Mouse (Mus musculus) intestine, embryonic 16.5 days (tissue): ENCODE measurements around the gene Myoz1. TPM values are rescaled to one million over a fixed set of nuclear protein-coding genes. Genes with fewer than 3 reads are reported as not detected.

Experiments
- ATAC-seq: fragments of 200-750 bp; cut with Nextera tagmentation; 2 replicates; pipeline ENCODE4 v1.8.0; 2017; ENCODE audit warnings: moderate TSS enrichment, moderate library complexity
- H3K27ac ChIP-seq: fragments of 300-500 bp; sonication (generic); 2 replicates; pipeline ENCODE4 v1.5.1; 2014; ENCODE audit warnings: mild to moderate bottlenecking, low read length
- H3K27me3 ChIP-seq: fragments of 300-500 bp; sonication (generic); replicated peaks from 2 replicates; pipeline ENCODE4 v1.6.1; 2014; ENCODE audit warnings: low read length, control low read depth, mixed read lengths; ENCODE audit not compliant: control insufficient read depth, insufficient read depth
- H3K36me3 ChIP-seq: fragments of 300-500 bp; sonication (generic); 2 replicates; pipeline ENCODE4 v1.6.1; 2014; ENCODE audit warnings: low read length, control low read depth; ENCODE audit not compliant: control insufficient read depth, insufficient read depth
- H3K4me1 ChIP-seq: fragments of 300-500 bp; sonication (generic); 2 replicates; pipeline ENCODE4 v1.6.1; 2014; ENCODE audit warnings: low read length, control low read depth, mixed read lengths; ENCODE audit not compliant: control insufficient read depth, insufficient read depth
- H3K4me2 ChIP-seq: fragments of 300-500 bp; sonication (generic); 2 replicates; pipeline ENCODE4 v1.6.1; 2014; ENCODE audit warnings: low read depth, low read length, control low read depth
- H3K4me3 ChIP-seq: fragments of 300-500 bp; sonication (generic); 2 replicates; pipeline ENCODE4 v1.5.1; 2014; ENCODE audit warnings: mild to moderate bottlenecking, low read length
- H3K9ac ChIP-seq: fragments of 300-500 bp; sonication (generic); 2 replicates; pipeline ENCODE4 v1.6.1; 2014; ENCODE audit warnings: low read depth, low read length
- H3K9me3 ChIP-seq: fragments of 300-500 bp; sonication (generic); 2 replicates; pipeline ENCODE4 v1.6.1; 2016; ENCODE audit warnings: low read length, control low read depth; ENCODE audit not compliant: control insufficient read depth
- WGBS: fragments of 180-500 bp; shearing (Covaris S2); extraction: QIAGEN DNeasy Blood & Tissue Kit; methylation state at CpG from one replicate; pipeline ENCODE4 v1.1.7; 2014; 5-methylcytosine and 5-hydroxymethylcytosine counted together
- microRNA-seq: library from miRNA; unstranded; fragments of <30 nt; microRNA quantifications from one replicate; pipeline ENCODE4, GENCODE M21; 2016
- polyA plus RNA-seq: library from polyadenylated mRNA; unstranded; fragments of >200 nt; fragmentation: Nextera tagmentation; extraction: Ambion mirVana; gene quantifications from 2 replicates; pipeline ENCODE4 v1.2.1, GENCODE M21; 2015

Gene Myoz1
- polyA plus RNA-seq, 1 experiment from 2014 or later = 0.26 TPM

- WGBS = 80% methylated on average over 4 of the region's 4 CpGs
- Histone ChIP-seq H3K4me2 (no peak overlapping the region), H3K36me3 (no peaks in the 10 kb centered on the region), H3K9me3 (no peaks in the 10 kb centered on the region), H3K9ac (no peak overlapping the region), H3K27me3 (no peaks in the 10 kb centered on the region), H3K4me1 (no peaks in the 10 kb centered on the region), H3K27ac (no peak overlapping the region), H3K4me3 (no peak overlapping the region)
- peak; percentile 21; the same call in 1 of the 2 replicates for ATAC-seq
Observed at GRCm38 (mm10) chr14:20610146-20610545, 46.2 kb downstream of the Myoz1 start.

- Histone ChIP-seq H3K4me3 (no peak overlapping the region), H3K4me2 (no peak overlapping the region), H3K27ac (no peak overlapping the region), H3K27me3 (no peaks in the 10 kb centered on the region), H3K9me3 (no peaks in the 10 kb centered on the region), H3K4me1 (no peaks in the 10 kb centered on the region), H3K36me3 (no peaks in the 10 kb centered on the region), H3K9ac (no peak overlapping the region)
- no peak for ATAC-seq
- WGBS = 68% methylated on average over 3 of the region's 3 CpGs
Observed at GRCm38 (mm10) chr14:20609519-20609918, 46.8 kb downstream of the Myoz1 start.

DNA sequence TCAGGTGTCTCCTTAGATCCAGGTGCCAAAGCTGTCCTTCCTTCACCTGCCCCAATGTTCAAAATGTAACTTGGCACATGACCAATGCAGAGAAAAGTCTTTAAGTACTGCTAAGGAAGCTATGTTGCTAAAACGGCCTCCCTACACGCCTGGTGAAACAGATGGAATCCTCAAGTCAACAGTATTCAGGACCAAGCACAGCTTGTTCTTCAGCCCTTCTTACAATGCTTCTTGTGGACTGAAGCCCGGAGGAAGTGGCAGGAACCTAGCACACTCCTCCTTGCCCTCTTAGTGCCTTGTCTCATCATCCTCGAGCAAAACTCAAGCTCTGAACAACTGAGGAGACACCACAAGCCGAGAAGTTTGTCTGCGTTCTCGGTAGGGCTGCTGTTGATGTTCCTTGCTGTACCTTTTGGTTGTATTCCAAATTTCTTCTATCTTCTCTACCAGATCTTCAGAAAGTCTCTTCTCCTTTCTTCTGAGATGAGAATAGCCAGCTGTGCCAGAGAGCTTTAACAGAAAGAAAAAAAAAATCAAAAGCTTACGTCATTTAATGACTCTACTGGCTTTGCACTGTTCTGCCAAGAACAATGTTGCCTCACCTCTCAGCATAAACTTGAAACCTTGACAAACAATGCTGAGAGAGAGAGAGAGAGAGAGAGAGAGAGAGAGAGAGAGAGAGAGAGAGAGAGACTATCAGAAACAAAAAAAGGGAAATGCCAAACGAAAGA lies 48.8 kb downstream of the Myoz1 start:
- 76% methylated on average over 9 of the region's 9 CpGs for WGBS
- Histone ChIP-seq H3K27me3 (no peaks in the 10 kb centered on the region), H3K4me2 (no peak overlapping the region), H3K4me3 (no peak overlapping the region), H3K9me3 (no peaks in the 10 kb centered on the region), H3K4me1 (no peaks in the 10 kb centered on the region), H3K27ac (no peak overlapping the region), H3K36me3 (no peaks in the 10 kb centered on the region), H3K9ac (no peak overlapping the region)
- no peak for ATAC-seq

- H3K27me3 ChIP-seq = no peaks in the 10 kb centered on the region
- no peaks in the 10 kb centered on the region for H3K9me3 ChIP-seq
- 90% methylated on average over 1 of the region's 1 CpGs for WGBS
- H3K4me2 ChIP-seq = no peak overlapping the region
- H3K4me3 ChIP-seq = no peak overlapping the region
- ATAC-seq = no peak
- H3K27ac ChIP-seq = no peak overlapping the region
- no peaks in the 10 kb centered on the region for H3K4me1 ChIP-seq
- no peaks in the 10 kb centered on the region for H3K36me3 ChIP-seq
- H3K9ac ChIP-seq = no peak overlapping the region
Observed at GRCm38 (mm10) chr14:20601287-20601686, 55.1 kb downstream of the Myoz1 start.

DNA sequence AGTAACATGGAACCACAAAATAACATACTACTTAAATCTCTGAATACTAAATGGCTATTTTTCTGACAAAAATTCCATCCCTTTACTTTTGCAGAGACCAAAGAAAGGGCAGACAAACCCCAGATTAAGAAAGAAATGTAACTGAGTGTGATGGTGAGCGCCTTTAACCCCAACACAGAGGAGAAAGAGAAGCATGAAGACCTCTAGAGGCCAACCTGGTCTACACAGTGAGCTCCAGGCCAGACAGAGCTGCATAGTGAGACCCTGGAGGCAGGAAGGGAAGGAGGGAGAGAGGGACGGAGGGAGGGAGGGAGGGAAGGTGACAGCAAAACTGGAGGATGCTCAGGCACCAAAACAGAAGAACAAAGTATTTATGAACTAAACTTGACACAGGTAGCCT lies 56.1 kb downstream of the Myoz1 start:
- 71% methylated on average over 2 of the region's 2 CpGs for WGBS
- Histone ChIP-seq H3K4me1 (no peaks in the 10 kb centered on the region), H3K27ac (no peak overlapping the region), H3K4me2 (no peak overlapping the region), H3K36me3 (no peaks in the 10 kb centered on the region), H3K9me3 (no peaks in the 10 kb centered on the region), H3K27me3 (no peaks in the 10 kb centered on the region), H3K9ac (no peak overlapping the region), H3K4me3 (no peak overlapping the region)
- no peak for ATAC-seq

- H3K9ac ChIP-seq = no peak overlapping the region
- no peak overlapping the region for H3K4me3 ChIP-seq
- H3K4me2 ChIP-seq = no peak overlapping the region
- H3K27me3 ChIP-seq = no peaks in the 10 kb centered on the region
- no peak overlapping the region for H3K27ac ChIP-seq
- H3K4me1 ChIP-seq = no peaks in the 10 kb centered on the region
- no peaks in the 10 kb centered on the region for H3K36me3 ChIP-seq
- peak; percentile 36; the same call in 1 of the 2 replicates for ATAC-seq
- H3K9me3 ChIP-seq = no peaks in the 10 kb centered on the region
- 76% methylated on average over 2 of the region's 2 CpGs for WGBS
Observed at GRCm38 (mm10) chr14:20599542-20599941, 56.8 kb downstream of the Myoz1 start.

Small RNA genes lying within 50 kb of the gene (microRNA-seq; reads per million reads assigned to microRNA genes)
- 1.1 reads per million for gene Mir6946

Other genes with a start within 250 kb of the Myoz1 start
- 0.12 and 0.18 TPM in 2 replicates for gene Cfap70, start 204.3 kb downstream of the Myoz1 start, polyA plus RNA-seq
- 45.9 TPM in 2 replicates for gene Anxa7, start 176.4 kb downstream of the Myoz1 start, polyA plus RNA-seq
- 0.45 and 0.65 TPM in 2 replicates for gene Mss51, start 159.6 kb downstream of the Myoz1 start, polyA plus RNA-seq
- 17.3 and 22.6 TPM in 2 replicates for gene Ppp3cb, start 110.0 kb downstream of the Myoz1 start, polyA plus RNA-seq
- gene Usp54, start 15.5 kb downstream of the Myoz1 start, polyA plus RNA-seq = 3.1 and 3.3 TPM in 2 replicates
- gene Synpo2l, start 11.8 kb upstream of the Myoz1 start, polyA plus RNA-seq = 0.10 and 0.20 TPM in 2 replicates
- gene Sec24c, start 17.8 kb upstream of the Myoz1 start, polyA plus RNA-seq = 92.7 and 106 TPM in 2 replicates
- 15.0 and 16.0 TPM in 2 replicates for gene Fut11, start 38.4 kb upstream of the Myoz1 start, polyA plus RNA-seq
- gene Chchd1, start 46.5 kb upstream of the Myoz1 start, polyA plus RNA-seq = 171 and 190 TPM in 2 replicates
- 21.8 and 23.3 TPM in 2 replicates for gene Zswim8, start 51.0 kb upstream of the Myoz1 start, polyA plus RNA-seq
- 18.3 and 21.2 TPM in 2 replicates for gene Ndst2, start 78.0 kb upstream of the Myoz1 start, polyA plus RNA-seq
- 33.6 and 35.8 TPM in 2 replicates for gene Camk2g, start 137.5 kb upstream of the Myoz1 start, polyA plus RNA-seq
- gene Plau, start 180.1 kb upstream of the Myoz1 start, polyA plus RNA-seq = 2.7 and 2.9 TPM in 2 replicates